Mouse (Mus musculus) embryo, embryonic 11 days (tissue): ENCODE data around the gene Krt15.
A peak's percentile ranks its signal among the peaks of the same experiment; 100 is the strongest.

Experiments used
- DNase-seq: peaks from one replicate; pipeline ENCODE4 v3.0.0-alpha.2; 2015

The Krt15 gene

GRCm38 (mm10) chr11:100135731-100136130 lies at the start of gene Krt15:
TSS of gene Krt15 (minus strand) at chr11:100135928.
- no peak for DNase-seq

GRCm38 (mm10) chr11:100181725-100182124 lies 46.0 kb upstream of the Krt15 start:
- no peak for DNase-seq

GRCm38 (mm10) chr11:100179260-100179659 lies 43.5 kb upstream of the Krt15 start:
- DNase-seq: no peak

GRCm38 (mm10) chr11:100178307-100178706 lies 42.6 kb upstream of the Krt15 start:
- no peak for DNase-seq

GRCm38 (mm10) chr11:100176791-100177190 lies 41.1 kb upstream of the Krt15 start:
- DNase-seq: no peak

- DNase-seq: peak; percentile 84
These were observed 33.3 kb upstream of the Krt15 start for GRCm38 (mm10) chr11:100168765-100169762.

- DNase-seq: no peak
These were observed 32.3 kb upstream of the Krt15 start for GRCm38 (mm10) chr11:100168071-100168470.

GRCm38 (mm10) chr11:100164392-100164791 lies 28.7 kb upstream of the Krt15 start:
- no peak for DNase-seq

- DNase-seq: no peak
These were observed 22.3 kb upstream of the Krt15 start for GRCm38 (mm10) chr11:100157908-100158477.

GRCm38 (mm10) chr11:100157331-100157730 lies 21.6 kb upstream of the Krt15 start:
- DNase-seq: no peak

GRCm38 (mm10) chr11:100155497-100156255 lies 19.9 kb upstream of the Krt15 start:
- DNase-seq: no peak

GRCm38 (mm10) chr11:100148615-100149330 lies 13.0 kb upstream of the Krt15 start, which contains the start of gene Krt19:
TSS of gene Krt19 (minus strand) at chr11:100148665.
- no peak for DNase-seq

- DNase-seq: no peak
These were observed 12.0 kb upstream of the Krt15 start for GRCm38 (mm10) chr11:100147566-100148353.

- no peak for DNase-seq
These were observed 10.3 kb upstream of the Krt15 start for GRCm38 (mm10) chr11:100145858-100146560.

- no peak for DNase-seq
These were observed 9.4 kb upstream of the Krt15 start for GRCm38 (mm10) chr11:100145104-100145503.

- DNase-seq: no peak
These were observed 5.2 kb upstream of the Krt15 start for GRCm38 (mm10) chr11:100140966-100141365.

GRCm38 (mm10) chr11:100139391-100139790 lies 3.7 kb upstream of the Krt15 start:
- DNase-seq: no peak

- no peak for DNase-seq
These were observed 3.1 kb upstream of the Krt15 start for GRCm38 (mm10) chr11:100138809-100139208.

- no peak for DNase-seq
These were observed 2.0 kb upstream of the Krt15 start for GRCm38 (mm10) chr11:100137693-100138092.

- no peak for DNase-seq
These were observed 831 bp upstream of the Krt15 start for GRCm38 (mm10) chr11:100136559-100136958.

- no peak for DNase-seq
These were observed 10.8 kb downstream of the Krt15 start for GRCm38 (mm10) chr11:100124901-100125300.
